ENCODE assay signal across 20 mouse cellular contexts in genomic region chr17:3598393-3598792, GRCm38 (mm10). TPM values are rescaled to one million over a fixed set of nuclear protein-coding genes. Genes with fewer than 3 reads are reported as not detected.
DNase-seq lines count a peak whose midpoint lies in the region; ATAC-seq and TF ChIP-seq lines count a peak whose summit lies in the region.
"Had no signal": no experiment of that assay in that cellular context is flagged by ENCODE, and none has a peak within 500 bp of the region (broad histone marks: within the 10 kb centered on the region; RNA-seq: fewer than 3 reads in every experiment).

No protein-coding gene starts in this region.

- no peak overlapping the region for H3K4me3 ChIP-seq in lung, embryonic 14.5 days (ENCODE audit: low read depth, low read length)
- H3K4me3 ChIP-seq in lung, embryonic 16.5 days (ENCODE audit: low read length) = no peak overlapping the region
- H3K4me3 ChIP-seq in embryonic fibroblast, embryonic 13.5 days (ENCODE audit: insufficient read depth, low read length) = no peak overlapping the region
- H3K4me3 ChIP-seq: embryonic facial prominence, embryonic 13.5 days; embryonic facial prominence, embryonic 15.5 days; forebrain, embryonic 13.5 days; forebrain, embryonic 15.5 days had no signal

- no peaks in the 10 kb centered on the region for H3K27me3 ChIP-seq in lung, embryonic 14.5 days (ENCODE audit: insufficient read depth, low read length)
- no peaks in the 10 kb centered on the region for H3K27me3 ChIP-seq in lung, embryonic 16.5 days (ENCODE audit: control insufficient read depth, insufficient read depth, low read depth, low read length)
- H3K27me3 ChIP-seq: embryonic facial prominence, embryonic 13.5 days; embryonic facial prominence, embryonic 15.5 days; forebrain, embryonic 13.5 days; forebrain, embryonic 15.5 days had no signal

- H3K4me1 ChIP-seq in lung, embryonic 14.5 days (ENCODE audit: insufficient read depth) = no peaks in the 10 kb centered on the region
- peaks cover 13% of the 10 kb centered on the region; the same call in 1 of the 2 replicates for H3K4me1 ChIP-seq in lung, embryonic 16.5 days (replicated peaks; ENCODE audit: control insufficient read depth, insufficient read depth, low read length)
- H3K4me1 ChIP-seq in embryonic fibroblast, embryonic 13.5 days (ENCODE audit: control insufficient read depth, insufficient read depth, low read length) = peaks cover 3% of the 10 kb centered on the region; the same call in 1 of the 2 replicates
- H3K4me1 ChIP-seq: forebrain, embryonic 15.5 days had no signal

- intact Hi-C loops in left cerebral cortex, postnatal 14 days (cut with DNase I) = no loop called here

- no peak overlapping the region for H3K9ac ChIP-seq in lung, embryonic 14.5 days
- H3K9ac ChIP-seq in lung, embryonic 16.5 days (ENCODE audit: low read length) = no peak overlapping the region
- H3K9ac ChIP-seq: embryonic facial prominence, embryonic 13.5 days; embryonic facial prominence, embryonic 15.5 days; forebrain, embryonic 13.5 days; forebrain, embryonic 15.5 days had no signal

- TF ChIP-seq CTCF in lung, embryonic 14.5 days (IDR thresholded peaks at IDR 0.05; ENCODE audit: low read depth) = no peak
- no peak for TF ChIP-seq CTCF in embryonic fibroblast, embryonic 13.5 days (IDR thresholded peaks at IDR 0.05; ENCODE audit: borderline replicate concordance, insufficient read depth, low read length)

- no peaks in the 10 kb centered on the region for H3K9me3 ChIP-seq in lung, embryonic 14.5 days (ENCODE audit: low read depth, low read length)
- no peaks in the 10 kb centered on the region for H3K9me3 ChIP-seq in lung, embryonic 16.5 days (ENCODE audit: control insufficient read depth, low read length)
- H3K9me3 ChIP-seq: embryonic facial prominence, embryonic 13.5 days; embryonic facial prominence, embryonic 15.5 days; forebrain, embryonic 13.5 days; forebrain, embryonic 15.5 days had no signal

- no peaks in the 10 kb centered on the region for H3K36me3 ChIP-seq in lung, embryonic 14.5 days (ENCODE audit: insufficient read depth)
- no peaks in the 10 kb centered on the region for H3K36me3 ChIP-seq in lung, embryonic 16.5 days (ENCODE audit: control insufficient read depth, insufficient read depth, low read length)
- H3K36me3 ChIP-seq: embryonic facial prominence, embryonic 13.5 days; embryonic facial prominence, embryonic 15.5 days; forebrain, embryonic 15.5 days had no signal

- H3K4me2 ChIP-seq in lung, embryonic 14.5 days = no peak overlapping the region
- no peak overlapping the region for H3K4me2 ChIP-seq in lung, embryonic 16.5 days (ENCODE audit: low read depth, low read length)
- H3K4me2 ChIP-seq: embryonic facial prominence, embryonic 13.5 days; embryonic facial prominence, embryonic 15.5 days; forebrain, embryonic 13.5 days; forebrain, embryonic 15.5 days had no signal

- 34% methylated on average over 1 of the region's 1 CpGs for WGBS in lung, embryonic 14.5 days
- 55% methylated on average over 1 of the region's 1 CpGs for WGBS in lung, embryonic 16.5 days

- ATAC-seq in lung, embryonic 14.5 days (ENCODE audit: insufficient read depth) = no peak
- ATAC-seq in lung, embryonic 16.5 days (ENCODE audit: low read depth) = peak; percentile 75
- ATAC-seq: forebrain, embryonic 13.5 days; forebrain, embryonic 15.5 days had no signal

- DNase-seq in lung, embryonic 14.5 days = peak; percentile 31
- no peak for DNase-seq in lung, adult 18-20 months
- no peak for DNase-seq in lung, postnatal 36 days
- no peak for DNase-seq in left cerebral cortex, postnatal 14 days (ENCODE audit: low spot score in 2 of 2)
- DNase-seq: adrenal gland, adult 2 months; adrenal gland, postnatal 10 days; adrenal gland, postnatal 25 days; cerebellum, adult 11 months; cerebellum, adult 18-20 months; cerebellum, adult 8-10 months; cerebellum, adult 9-11 months; cerebellum, postnatal 14 days; cerebellum, postnatal 36 days; embryo, embryonic 11 days had no signal

- H3K27ac ChIP-seq in lung, embryonic 14.5 days (ENCODE audit: low read depth) = no peak overlapping the region
- H3K27ac ChIP-seq in lung, embryonic 16.5 days (ENCODE audit: low read length) = peak overlapping the region; percentile 76
- peak overlapping the region; percentile 53 for H3K27ac ChIP-seq in embryonic fibroblast, embryonic 13.5 days (ENCODE audit: insufficient read depth, low read length)
- H3K27ac ChIP-seq: embryonic facial prominence, embryonic 13.5 days; embryonic facial prominence, embryonic 15.5 days; forebrain, embryonic 13.5 days; forebrain, embryonic 15.5 days had no signal

- TF ChIP-seq POLR2A in embryonic fibroblast, embryonic 13.5 days (IDR thresholded peaks at IDR 0.05; ENCODE audit: low read depth, low read length) = no peak

RNA-seq across cellular contexts. Expression of gene Tfb1m, which starts 40.8 kb away (rescaled TPM):
- 13.4 and 13.6 TPM in 2 replicates for polyA plus RNA-seq in lung, embryonic 14.5 days (2014; fragmentation: Nextera tagmentation; extraction: Ambion mirVana)
- polyA plus RNA-seq in lung, embryonic 16.5 days (2015; fragmentation: Nextera tagmentation; extraction: Ambion mirVana) = 12.4 and 13.7 TPM in 2 replicates
- polyA plus RNA-seq in embryonic fibroblast, embryonic 13.5 days (2011; ENCODE audit: insufficient read length, low read depth, missing spikeins) = 7.9 and 10.7 TPM in 2 replicates
- 1 to 10 TPM; 6.2 to 7.2 TPM for total RNA-seq in left cerebral cortex, postnatal 14 days (2021)
